1 mouse cellular context compared by ENCODE assay signal in genomic region chr8:70593173-70593572, GRCm38 (mm10).
TF ChIP-seq lines count a peak whose summit lies in the region.

No protein-coding gene starts in this region.

TF ChIP-seq in MEL, 35 proteins besides CTCF, POLR2A, EP300 and RAD21 (continued from another document):
- TF ChIP-seq MEF2A (IDR thresholded peaks at IDR 0.05; ENCODE audit: extremely low read depth, insufficient replicate concordance, low read depth, low read length, poor library complexity, severe bottlenecking): no peak
- no peak for TF ChIP-seq UBTF (IDR thresholded peaks at IDR 0.05; ENCODE audit: borderline replicate concordance, insufficient read depth, low read depth, low read length)
- TF ChIP-seq POLR2AphosphoS2 (IDR thresholded peaks at IDR 0.05; ENCODE audit: low read length): no peak
- TF ChIP-seq USF1 (IDR thresholded peaks at IDR 0.05; ENCODE audit: low read depth, low read length): no peak
